Mouse (Mus musculus) thymus, postnatal 4 days (tissue): ENCODE measurements at regions not wholly inside any gene's neighbourhood (a gene's known extent, or its start where the extent isn't known, plus 50 kb on each side); places are given as distances from the start of the nearest gene placed in this dataset.

Source experiments
- DNase-seq: peaks from one replicate; pipeline ENCODE4 v3.0.0; 2021

GRCm38 (mm10) chr4:142633667-142634350, 394.6 kb upstream of the Kazn start:
- no peak for DNase-seq

DNA sequence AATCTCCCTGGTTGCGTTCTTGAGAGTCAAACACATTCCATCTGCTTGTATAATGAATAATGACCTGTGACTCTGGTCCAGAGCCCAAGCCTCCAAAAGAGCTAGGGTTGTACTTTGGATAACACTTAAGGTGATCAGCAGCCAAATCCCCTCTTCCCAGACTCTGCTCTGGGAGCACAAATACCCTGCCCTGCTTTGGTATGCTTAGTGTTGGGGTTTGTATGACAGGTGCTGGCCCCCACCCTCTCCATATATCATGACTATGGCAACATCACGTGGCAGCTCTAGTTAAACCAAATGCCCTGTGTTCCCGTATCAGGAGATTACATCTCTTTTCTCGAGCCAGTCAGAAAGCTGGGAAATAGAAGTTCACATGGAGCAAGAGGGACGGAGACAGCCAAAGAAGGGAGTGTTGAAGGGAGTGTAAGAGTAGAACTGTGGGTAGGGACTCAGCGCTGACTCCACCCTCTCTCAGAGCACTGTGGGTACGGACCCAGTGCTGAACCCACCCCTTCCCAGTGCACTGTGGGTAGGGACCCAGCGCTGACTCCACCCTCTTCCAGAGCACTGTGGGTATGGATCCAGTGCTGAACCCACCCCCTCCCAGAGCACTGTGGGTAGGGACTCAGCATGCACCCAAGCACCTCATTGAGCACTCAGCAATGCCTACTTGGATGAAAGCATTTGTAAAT, 387.4 kb upstream of the Kazn start:
- DNase-seq: no peak

- no peak for DNase-seq
Observed at GRCm38 (mm10) chr4:142625456-142625855, 386.3 kb upstream of the Kazn start.

GRCm38 (mm10) chr4:142622151-142622861, 383.1 kb upstream of the Kazn start:
- DNase-seq: no peak

- no peak for DNase-seq
Observed at GRCm38 (mm10) chr4:142619396-142619795, 380.2 kb upstream of the Kazn start.

DNA sequence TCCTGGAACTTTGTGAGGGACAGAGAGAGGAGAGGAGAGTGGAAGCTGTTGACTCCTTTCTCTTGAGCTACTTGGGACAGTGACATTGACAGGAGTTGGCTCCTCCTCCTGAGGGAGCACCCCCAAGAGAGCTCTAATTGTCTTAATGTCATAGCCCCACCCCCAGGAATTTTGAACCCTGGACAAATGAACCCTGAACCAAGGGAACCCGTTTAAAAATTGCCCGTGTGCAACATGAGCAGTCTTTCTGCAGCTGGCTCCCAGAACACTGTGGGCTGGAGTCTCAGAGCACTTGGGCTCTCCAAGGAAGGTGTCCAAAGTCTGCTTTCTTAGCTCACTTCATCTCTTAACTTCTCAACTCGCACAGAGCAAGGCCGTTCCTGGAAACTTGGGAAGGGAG, 379.6 kb upstream of the Kazn start:
- no peak for DNase-seq

- DNase-seq: peak; percentile 11
Observed at GRCm38 (mm10) chr4:142617676-142618075, 378.5 kb upstream of the Kazn start.

GRCm38 (mm10) chr4:142616901-142617300, 377.7 kb upstream of the Kazn start:
- DNase-seq: no peak

- DNase-seq: no peak
Observed at GRCm38 (mm10) chr4:142605098-142605497, 365.9 kb upstream of the Kazn start.

DNA sequence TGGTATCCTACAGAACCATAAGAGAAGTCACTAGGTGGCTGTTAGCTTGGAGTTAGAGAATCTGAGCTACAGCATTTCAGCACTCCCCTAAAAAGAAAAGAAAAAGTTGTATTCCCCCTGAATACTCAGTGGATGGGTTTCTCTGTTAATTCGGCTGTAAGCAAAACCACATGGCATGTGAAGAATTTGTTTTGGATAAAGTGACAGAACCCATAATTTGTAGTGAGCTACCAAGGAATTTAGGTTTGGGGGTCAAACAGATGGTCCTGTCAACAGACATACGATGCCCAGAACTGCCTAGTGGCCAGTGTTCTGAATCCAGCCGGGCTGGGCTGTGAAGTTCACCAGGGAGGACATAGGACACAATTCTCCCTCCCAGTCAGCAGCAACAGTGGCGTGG, 358.0 kb upstream of the Kazn start:
- DNase-seq: no peak

DNA sequence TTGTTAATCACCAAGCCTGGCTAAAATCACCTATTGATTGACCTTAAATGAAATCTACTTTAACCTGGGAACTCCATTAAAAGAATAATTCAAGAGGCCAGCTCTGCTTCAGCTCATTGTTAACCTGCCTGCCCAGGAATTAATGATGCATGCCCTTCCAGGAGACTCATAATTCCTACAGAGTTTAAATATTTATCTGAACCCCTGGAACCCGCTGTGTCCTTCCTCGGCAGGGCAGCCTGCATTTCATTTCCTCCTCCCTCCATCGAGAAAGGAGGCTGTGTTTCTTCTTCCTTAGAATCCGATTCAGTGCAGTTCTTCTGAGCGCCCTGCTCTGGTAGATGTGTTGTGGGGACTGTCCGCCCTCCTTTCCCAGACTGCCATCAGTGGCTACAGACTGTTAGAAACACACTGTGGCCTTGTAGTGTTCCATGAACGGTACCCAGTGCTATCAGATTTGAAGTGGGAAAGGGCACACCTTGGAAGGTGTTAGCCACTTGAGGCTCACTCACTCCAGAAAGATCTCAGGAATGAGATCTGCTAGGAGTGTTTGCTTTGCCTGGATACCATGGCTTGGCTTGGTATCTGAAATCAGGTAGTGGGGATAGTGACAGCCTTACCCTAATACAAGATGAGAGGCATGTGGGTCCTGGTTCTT, 350.0 kb upstream of the Kazn start:
- no peak for DNase-seq

DNA sequence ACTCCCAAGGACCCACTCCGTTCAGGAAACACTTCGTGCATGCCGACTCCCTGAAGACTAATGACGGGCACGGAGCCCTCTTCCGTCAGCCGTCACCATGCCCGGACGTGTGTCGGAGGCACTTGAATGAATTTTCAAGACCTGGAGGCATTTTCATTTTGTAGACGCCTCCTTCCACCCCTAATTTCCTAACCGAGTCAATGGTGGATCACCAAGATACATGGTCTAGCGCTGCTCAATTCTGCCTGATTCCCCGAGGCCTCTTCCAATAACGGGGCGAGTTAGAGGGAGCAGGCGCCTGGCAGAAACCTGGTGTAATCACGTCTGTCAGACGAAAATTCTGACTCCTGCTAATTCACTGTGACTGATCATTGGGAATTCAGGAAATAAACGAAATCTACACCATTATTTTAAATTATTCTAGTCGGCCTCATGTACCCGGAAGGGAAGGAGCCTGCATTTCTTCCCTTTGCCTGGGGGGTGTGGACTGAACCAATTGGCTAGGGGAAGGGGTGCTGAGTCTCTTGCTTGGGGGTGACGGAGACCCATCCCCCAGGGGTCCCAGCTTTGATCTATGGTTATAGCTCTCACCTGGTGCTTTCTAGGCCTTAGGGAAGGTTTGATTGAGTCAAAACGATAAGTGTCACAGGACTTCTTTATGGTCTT, 349.4 kb upstream of the Kazn start:
- no peak for DNase-seq

DNA sequence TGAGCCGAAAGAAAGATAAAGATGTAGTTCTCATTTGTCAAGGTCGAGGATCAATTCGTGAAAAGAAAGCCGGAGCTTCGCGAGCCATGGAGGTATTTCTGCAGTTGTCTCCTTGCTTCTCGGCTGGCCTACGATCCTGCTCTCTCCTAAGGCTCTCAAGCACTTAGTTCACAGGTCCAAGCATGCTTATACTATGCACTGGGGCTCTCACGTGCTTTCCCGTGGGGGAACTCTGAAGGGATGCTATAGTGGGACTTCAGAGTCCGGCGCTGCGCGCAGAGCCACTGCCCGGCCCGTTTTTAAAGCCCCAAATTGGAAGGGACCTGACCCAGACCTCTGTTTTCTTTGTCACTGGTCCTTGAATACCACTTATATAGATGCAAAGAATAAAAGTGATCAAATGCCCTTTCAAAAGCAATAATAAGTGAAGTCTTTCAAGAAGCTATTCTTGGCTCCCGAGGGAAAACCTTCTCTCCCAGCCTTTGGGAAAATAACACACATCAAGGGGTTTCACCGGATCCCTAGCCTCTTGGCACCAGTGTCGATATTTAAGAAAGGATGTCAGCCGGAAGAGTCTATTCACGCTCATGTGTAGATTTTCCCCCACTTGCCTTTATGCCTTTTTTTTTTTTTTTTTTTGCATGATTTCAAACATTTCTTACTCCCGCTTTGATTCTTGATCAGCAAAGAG, 348.3 kb upstream of the Kazn start:
- DNase-seq: no peak

DNA sequence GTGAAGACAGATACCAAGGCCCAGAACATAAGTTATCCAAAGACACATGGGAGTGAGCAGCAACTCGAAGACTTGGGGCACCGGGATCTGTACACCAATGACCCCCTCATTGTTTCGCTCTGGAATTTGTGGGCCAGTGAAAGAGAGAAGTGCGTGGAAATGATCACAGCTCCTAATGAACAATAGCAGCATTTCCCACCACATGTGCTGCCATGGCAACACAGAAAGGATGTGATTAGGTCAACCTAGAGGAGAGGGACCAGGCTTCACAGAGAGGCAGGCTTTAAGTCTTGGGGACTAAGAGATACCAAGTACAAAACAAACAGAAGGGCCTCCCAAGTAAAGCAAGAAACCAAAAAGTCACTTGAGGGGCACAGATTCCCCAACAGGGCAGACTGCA, 339.3 kb upstream of the Kazn start:
- DNase-seq: no peak

GRCm38 (mm10) chr4:142577519-142577918, 338.3 kb upstream of the Kazn start:
- DNase-seq: no peak

GRCm38 (mm10) chr4:142574528-142574927, 335.3 kb upstream of the Kazn start:
- DNase-seq: no peak

DNA sequence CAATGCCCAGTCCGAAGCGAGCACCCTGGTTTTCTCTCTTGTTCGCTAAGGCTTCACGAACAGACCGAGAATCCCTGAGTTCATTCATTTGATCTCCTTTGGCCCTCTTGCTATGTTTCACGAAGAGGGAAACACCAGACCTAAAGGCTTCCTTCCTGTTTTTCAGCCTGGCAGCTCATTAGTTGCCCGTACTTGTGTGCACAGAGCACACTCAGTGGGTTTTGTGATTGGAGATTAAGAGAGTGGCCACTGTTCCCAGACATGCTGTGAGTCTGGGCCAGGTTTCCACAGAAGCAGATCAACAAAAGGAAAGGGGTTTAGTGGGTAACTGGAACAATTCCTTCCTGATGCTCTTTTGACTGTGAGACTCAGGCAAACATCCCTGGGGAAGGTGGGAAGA, 331.5 kb upstream of the Kazn start:
- no peak for DNase-seq

DNA sequence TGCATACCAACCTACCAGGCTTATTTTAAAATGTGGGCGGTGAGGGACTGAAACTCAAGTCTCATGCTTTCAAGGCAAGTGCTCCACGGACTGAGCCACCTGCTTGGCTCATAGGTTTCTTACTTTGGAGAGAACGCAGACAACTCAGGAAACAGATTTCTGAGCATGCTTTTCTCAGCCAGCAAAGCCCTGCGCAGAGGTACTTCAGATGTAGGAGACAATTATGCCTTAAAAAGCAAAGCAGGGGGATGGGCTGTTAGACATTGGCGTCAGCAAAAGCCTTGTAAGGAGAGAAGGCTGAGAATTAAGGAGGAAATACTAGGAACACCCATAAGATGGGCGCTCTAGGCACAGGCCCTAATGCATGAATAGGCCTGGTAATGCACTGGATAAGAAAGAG, 329.4 kb upstream of the Kazn start:
- DNase-seq: no peak

DNA sequence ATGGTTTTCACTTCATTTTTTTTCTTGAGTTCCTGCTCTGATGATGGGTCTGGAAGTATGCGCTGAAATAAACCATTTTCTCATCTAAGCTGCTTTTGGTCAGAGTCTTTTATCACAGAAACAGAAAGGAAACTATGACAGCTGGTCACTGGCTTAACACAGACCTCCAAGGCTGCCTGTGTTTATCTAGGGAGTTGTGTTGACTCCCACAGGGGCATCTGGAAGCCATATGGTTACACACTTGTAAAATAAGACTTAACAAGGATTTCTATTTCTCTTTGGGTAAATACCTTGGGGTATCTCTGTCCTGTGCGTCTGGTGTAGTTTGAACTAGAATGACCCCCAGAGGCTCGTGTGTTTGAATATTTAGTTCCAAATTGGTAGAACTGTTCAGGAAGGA, 315.5 kb upstream of the Kazn start:
- no peak for DNase-seq

DNA sequence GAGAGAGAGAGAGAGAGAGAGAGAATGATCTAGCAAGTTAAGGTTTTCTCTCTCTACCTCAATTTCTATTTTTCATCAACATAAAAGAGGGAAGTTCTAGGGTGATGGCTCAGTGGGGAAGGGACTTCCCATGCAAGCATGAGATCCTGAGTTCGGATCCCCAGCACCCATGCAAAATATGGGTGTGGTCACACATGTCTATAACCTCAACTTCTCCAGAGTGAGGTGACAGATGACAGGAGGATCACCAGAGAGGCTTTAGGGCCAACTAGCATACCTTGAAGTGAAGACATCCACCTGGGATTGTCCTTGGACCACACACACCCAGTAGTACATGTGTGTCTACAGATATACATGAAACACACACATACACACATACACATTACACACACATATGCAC, 306.7 kb upstream of the Kazn start:
- no peak for DNase-seq

DNA sequence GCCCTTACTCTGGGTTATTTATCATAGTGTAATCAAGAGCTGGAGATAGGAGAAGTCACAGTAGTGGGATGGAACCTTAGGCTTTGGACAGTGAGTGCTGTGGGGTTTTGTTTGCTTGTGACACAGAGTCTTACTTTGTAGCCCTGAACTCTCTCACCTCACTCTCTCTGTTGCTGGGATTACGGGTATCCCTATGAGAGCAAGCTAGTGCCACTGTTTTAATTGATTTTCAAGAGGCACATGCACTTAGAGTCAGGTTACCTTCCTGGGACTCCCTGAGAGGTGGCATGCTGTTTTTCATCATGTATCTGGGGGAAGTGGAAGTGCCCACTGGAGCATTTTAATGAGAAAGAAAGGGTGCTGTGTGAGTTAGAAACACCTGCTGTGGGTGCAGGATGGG, 306.0 kb upstream of the Kazn start:
- DNase-seq: no peak

DNA sequence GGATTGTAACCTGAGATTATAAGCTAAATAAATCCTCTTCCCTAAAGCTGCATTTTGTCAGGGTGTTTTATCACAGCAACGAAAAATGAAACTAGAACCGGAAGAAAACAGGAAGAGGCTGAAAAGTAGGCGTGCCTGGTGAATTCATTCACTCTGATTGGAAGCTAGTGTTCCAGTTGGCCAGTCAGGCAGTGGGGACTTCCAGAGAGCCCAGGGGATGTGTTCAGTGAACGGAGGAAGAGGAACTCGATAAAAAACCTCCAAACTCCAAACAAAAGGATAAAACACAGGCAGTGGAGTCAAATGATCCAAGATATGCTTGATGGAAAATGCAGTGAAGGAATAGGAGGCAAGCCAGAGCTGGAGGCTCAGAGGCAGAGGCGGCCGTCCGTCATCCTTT, 305.5 kb upstream of the Kazn start:
- DNase-seq: no peak
